In the genomic region with DNA sequence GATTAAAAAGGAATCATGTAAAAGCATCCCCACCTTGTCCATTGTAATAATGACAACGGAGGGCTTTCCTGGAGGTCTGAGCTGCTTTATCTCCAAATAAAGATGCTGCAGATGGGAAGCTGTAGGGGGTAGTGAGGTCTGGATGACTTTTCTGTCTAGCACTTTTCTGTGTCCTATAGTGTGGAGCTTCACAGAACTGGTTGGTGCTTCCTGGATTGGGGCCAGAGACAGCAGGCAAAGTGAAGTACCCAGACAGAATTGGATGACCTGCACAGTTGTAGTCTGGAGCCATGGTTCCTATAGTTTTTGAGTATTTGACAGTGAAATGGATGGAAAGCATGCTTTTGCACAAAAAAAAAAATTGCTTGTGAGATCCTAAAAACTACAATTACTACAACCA, we compare ENCODE assay signal across 19 mouse cellular contexts.
DNase-seq lines count a peak whose midpoint lies in the region; ATAC-seq and TF ChIP-seq lines count a peak whose summit lies in the region.
"Had no signal": no experiment of that assay in that cellular context is flagged by ENCODE, and none has a peak within 500 bp of the region (broad histone marks: within the 10 kb centered on the region; RNA-seq: fewer than 3 reads in every experiment).

No protein-coding gene starts in this region.

- no peaks in the 10 kb centered on the region for H3K36me3 ChIP-seq in hindbrain, embryonic 16.5 days (ENCODE audit: control insufficient read depth, insufficient read depth, low read length)
- no peaks in the 10 kb centered on the region for H3K36me3 ChIP-seq in hindbrain, embryonic 13.5 days
- H3K36me3 ChIP-seq: embryonic facial prominence, embryonic 13.5 days; heart, embryonic 15.5 days; hindbrain, embryonic 15.5 days; intestine, embryonic 15.5 days had no signal

- no peaks in the 10 kb centered on the region for H3K27me3 ChIP-seq in cerebellum, adult 2 months (ENCODE audit: control insufficient read depth, insufficient read depth, low read length)
- H3K27me3 ChIP-seq in hindbrain, embryonic 16.5 days (replicated peaks; ENCODE audit: control insufficient read depth, insufficient read depth, low read length) = no peaks in the 10 kb centered on the region
- no peaks in the 10 kb centered on the region for H3K27me3 ChIP-seq in hindbrain, embryonic 13.5 days
- H3K27me3 ChIP-seq: embryonic facial prominence, embryonic 13.5 days; forebrain, embryonic 13.5 days; heart, embryonic 15.5 days; hindbrain, embryonic 15.5 days; intestine, embryonic 15.5 days had no signal

- H3K9me3 ChIP-seq in hindbrain, embryonic 16.5 days (ENCODE audit: control insufficient read depth, low read length) = no peaks in the 10 kb centered on the region
- no peaks in the 10 kb centered on the region for H3K9me3 ChIP-seq in hindbrain, embryonic 13.5 days
- H3K9me3 ChIP-seq: embryonic facial prominence, embryonic 13.5 days; forebrain, embryonic 13.5 days; heart, embryonic 15.5 days; hindbrain, embryonic 15.5 days; intestine, embryonic 15.5 days had no signal

- no peak for TF ChIP-seq CTCF in cerebellum, adult 2 months (IDR thresholded peaks at IDR 0.05; ENCODE audit: borderline replicate concordance, insufficient read depth, low read depth, low read length)

- TF ChIP-seq POLR2A in cerebellum, adult 2 months (IDR thresholded peaks at IDR 0.05; ENCODE audit: borderline replicate concordance, insufficient read depth, low read length) = no peak

- H3K4me1 ChIP-seq in cerebellum, adult 2 months (ENCODE audit: control insufficient read depth, insufficient read depth, low read length) = no peaks in the 10 kb centered on the region
- H3K4me1 ChIP-seq in hindbrain, embryonic 16.5 days (ENCODE audit: control insufficient read depth, insufficient read depth, low read depth, low read length) = no peaks in the 10 kb centered on the region
- no peaks in the 10 kb centered on the region for H3K4me1 ChIP-seq in hindbrain, embryonic 13.5 days (replicated peaks)
- H3K4me1 ChIP-seq: embryonic facial prominence, embryonic 13.5 days; forebrain, embryonic 13.5 days; heart, embryonic 15.5 days; hindbrain, embryonic 15.5 days; intestine, embryonic 15.5 days had no signal

- H3K9ac ChIP-seq in hindbrain, embryonic 16.5 days (ENCODE audit: low read depth, low read length) = no peak overlapping the region
- H3K9ac ChIP-seq in hindbrain, embryonic 13.5 days = no peak overlapping the region
- H3K9ac ChIP-seq: embryonic facial prominence, embryonic 13.5 days; forebrain, embryonic 13.5 days; forebrain, postnatal 0 days; heart, embryonic 15.5 days; hindbrain, embryonic 15.5 days; intestine, embryonic 15.5 days had no signal

- ATAC-seq in hindbrain, embryonic 16.5 days = peak; percentile 74
- no peak for ATAC-seq in hindbrain, embryonic 13.5 days (ENCODE audit: low FRiP score)
- ATAC-seq: forebrain, embryonic 13.5 days; forebrain, postnatal 0 days; intestine, embryonic 15.5 days had no signal

- H3K27ac ChIP-seq in cerebellum, adult 2 months (ENCODE audit: insufficient read depth, low read length) = no peak overlapping the region
- H3K27ac ChIP-seq in hindbrain, embryonic 16.5 days (ENCODE audit: low read depth, low read length) = no peak overlapping the region
- H3K27ac ChIP-seq in hindbrain, embryonic 13.5 days = no peak overlapping the region
- H3K27ac ChIP-seq: embryonic facial prominence, embryonic 13.5 days; forebrain, embryonic 13.5 days; heart, adult 2 months; heart, embryonic 15.5 days; hindbrain, embryonic 15.5 days; intestine, embryonic 15.5 days had no signal

- DNase-seq in cerebellum, adult 2 months = peak; percentile 12 to 32
- DNase-seq in cerebellum, adult 11 months = no peak
- DNase-seq in brain, adult 2 months (ENCODE audit: low read depth, low spot score) = peak; percentile 18
- peak; percentile 11 to 28 for DNase-seq in cerebellum, postnatal 36 days
- no peak for DNase-seq in layer of hippocampus, adult 8-10 months (ENCODE audit: low spot score in 2 of 2)
- DNase-seq: adrenal gland, postnatal 10 days; forebrain, postnatal 0 days; gastrocnemius, postnatal 14 days; heart, adult 2 months; heart, postnatal 14 days; kidney, adult 18-20 months had no signal

- no peak overlapping the region for H3K4me3 ChIP-seq in cerebellum, adult 2 months (replicated peaks; ENCODE audit: insufficient read depth, low read depth, low read length)
- no peak overlapping the region for H3K4me3 ChIP-seq in hindbrain, embryonic 16.5 days (ENCODE audit: low read length)
- no peak overlapping the region for H3K4me3 ChIP-seq in hindbrain, embryonic 13.5 days
- H3K4me3 ChIP-seq: embryonic facial prominence, embryonic 13.5 days; forebrain, embryonic 13.5 days; heart, adult 2 months; heart, embryonic 15.5 days; hindbrain, embryonic 15.5 days; intestine, embryonic 15.5 days had no signal

- no peak overlapping the region for H3K4me2 ChIP-seq in hindbrain, embryonic 16.5 days (ENCODE audit: low read length)
- H3K4me2 ChIP-seq in hindbrain, embryonic 13.5 days = no peak overlapping the region
- H3K4me2 ChIP-seq: embryonic facial prominence, embryonic 13.5 days; forebrain, embryonic 13.5 days; heart, embryonic 11.5 days; heart, embryonic 15.5 days; hindbrain, embryonic 15.5 days; intestine, embryonic 15.5 days had no signal

- WGBS in cerebellum, adult 2 months = 5% methylated on average over 1 of the region's 1 CpGs
- 37% methylated on average over 1 of the region's 1 CpGs for WGBS in hindbrain, embryonic 16.5 days
- 55% methylated on average over 1 of the region's 1 CpGs for WGBS in hindbrain, embryonic 13.5 days

Comparison
In these comparisons a context has a peak if more than half of its experiments do, and no peak if none do; other contexts are left out.
1. DNase-seq: peak in cerebellum, adult 2 months (2 of 2), brain, adult 2 months (single experiment) and cerebellum, postnatal 36 days (2 of 2); none in cerebellum, adult 11 months (single experiment) and layer of hippocampus, adult 8-10 months (0 of 2).